Mouse (Mus musculus): ENCODE data around the gene Kng1. TPM values are rescaled to one million over a fixed set of nuclear protein-coding genes. Genes with fewer than 3 reads are reported as not detected.
"Not testable (repeated sequence)": the region's sequence is repeated elsewhere in the genome, so short reads cannot be mapped to it uniquely, and the experiment has no call there.

Gene Kng1
- polyA plus RNA-seq, 1 experiment from 2014 or later = 0.17 TPM

DNA sequence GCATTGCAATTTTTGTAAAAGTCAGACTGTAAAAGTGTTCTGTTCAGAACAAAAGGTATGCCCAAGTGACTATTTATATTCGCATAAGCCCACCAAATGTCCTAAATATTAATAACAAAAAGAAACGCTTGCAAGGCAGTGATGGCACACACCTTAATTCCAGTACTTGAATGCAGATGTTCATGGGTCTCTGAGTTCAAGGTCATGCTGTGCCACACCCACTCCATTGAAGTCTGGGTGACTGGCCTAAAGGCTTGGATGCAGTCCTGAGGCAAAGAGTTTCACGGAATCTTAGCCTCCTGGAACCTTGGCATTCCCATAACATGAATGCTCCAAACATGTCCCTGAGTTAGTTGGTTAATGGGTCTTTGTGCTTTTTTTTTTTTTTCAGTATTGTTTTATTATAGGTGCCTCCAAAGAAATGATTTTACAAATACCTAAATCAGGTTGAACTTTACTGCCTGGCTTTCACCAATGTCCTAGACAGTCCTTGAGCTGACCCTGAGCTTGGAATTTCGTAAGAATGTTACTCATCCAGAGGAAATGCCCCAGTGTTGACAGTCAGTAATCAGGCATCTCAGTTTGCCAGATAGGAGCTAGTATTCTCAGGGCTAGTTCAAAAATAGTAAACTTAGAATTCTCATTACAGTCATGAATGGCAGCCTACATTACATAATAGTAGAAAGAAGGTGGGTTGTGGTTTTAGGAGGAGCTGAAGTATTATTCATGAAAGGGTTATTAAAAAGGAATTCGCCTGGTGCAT lies 26.8 kb upstream of the Kng1 start:
- no peaks in the 10 kb centered on the region for H3K9me3 ChIP-seq (ENCODE audit: control insufficient read depth, low read length)
- no peak overlapping the region for H3K4me2 ChIP-seq (ENCODE audit: low read depth, low read length)
- WGBS = 74% methylated on average over 5 of the region's 5 CpGs
- no peaks in the 10 kb centered on the region for H3K4me1 ChIP-seq (ENCODE audit: control insufficient read depth, insufficient read depth, low read length)
- H3K4me3 ChIP-seq (ENCODE audit: low read depth, low read length) = no peak overlapping the region
- H3K27ac ChIP-seq (replicated peaks; ENCODE audit: low read depth, low read length) = no peak overlapping the region
- no peak for ATAC-seq (ENCODE audit: low read depth)
- no peaks in the 10 kb centered on the region for H3K36me3 ChIP-seq (ENCODE audit: control insufficient read depth, insufficient read depth, low read length)
- no peaks in the 10 kb centered on the region for H3K27me3 ChIP-seq (replicated peaks; ENCODE audit: control insufficient read depth, insufficient read depth, low read length)
- H3K9ac ChIP-seq (ENCODE audit: low read depth, low read length) = no peak overlapping the region
- DNase-seq (ENCODE audit: low spot score) = no peak

DNA sequence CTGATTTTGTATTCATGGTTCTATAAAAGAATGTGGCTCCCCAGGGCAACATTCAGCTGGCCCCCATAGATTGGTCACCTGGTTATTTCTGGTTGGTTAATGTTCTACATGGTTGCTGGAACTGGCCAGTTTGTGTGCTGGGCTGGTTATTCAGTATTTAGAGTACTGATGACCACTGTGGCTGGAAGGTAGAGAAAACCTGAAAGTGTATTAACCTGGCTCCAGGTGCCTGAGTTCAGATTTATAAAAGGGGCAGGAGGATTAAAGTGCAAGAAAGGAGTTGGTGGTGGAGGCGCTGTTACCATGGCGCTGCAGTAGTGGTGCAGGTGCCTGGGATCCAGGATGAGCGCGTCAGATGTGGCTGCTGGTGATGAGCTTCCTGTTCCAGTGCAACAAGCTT lies 24.0 kb upstream of the Kng1 start:
- Histone ChIP-seq H3K4me3 (ENCODE audit: low read depth, low read length) (no peak overlapping the region), H3K4me1 (ENCODE audit: control insufficient read depth, insufficient read depth, low read length) (no peaks in the 10 kb centered on the region), H3K27ac (replicated peaks; ENCODE audit: low read depth, low read length) (no peak overlapping the region), H3K36me3 (ENCODE audit: control insufficient read depth, insufficient read depth, low read length) (no peaks in the 10 kb centered on the region), H3K9me3 (ENCODE audit: control insufficient read depth, low read length) (no peaks in the 10 kb centered on the region), H3K4me2 (ENCODE audit: low read depth, low read length) (no peak overlapping the region), H3K9ac (ENCODE audit: low read depth, low read length) (no peak overlapping the region), H3K27me3 (replicated peaks; ENCODE audit: control insufficient read depth, insufficient read depth, low read length) (no peaks in the 10 kb centered on the region)
- 87% methylated on average over 4 of the region's 4 CpGs for WGBS
- no peak for ATAC-seq (ENCODE audit: low read depth)
- no peak for DNase-seq (ENCODE audit: low spot score)

DNA sequence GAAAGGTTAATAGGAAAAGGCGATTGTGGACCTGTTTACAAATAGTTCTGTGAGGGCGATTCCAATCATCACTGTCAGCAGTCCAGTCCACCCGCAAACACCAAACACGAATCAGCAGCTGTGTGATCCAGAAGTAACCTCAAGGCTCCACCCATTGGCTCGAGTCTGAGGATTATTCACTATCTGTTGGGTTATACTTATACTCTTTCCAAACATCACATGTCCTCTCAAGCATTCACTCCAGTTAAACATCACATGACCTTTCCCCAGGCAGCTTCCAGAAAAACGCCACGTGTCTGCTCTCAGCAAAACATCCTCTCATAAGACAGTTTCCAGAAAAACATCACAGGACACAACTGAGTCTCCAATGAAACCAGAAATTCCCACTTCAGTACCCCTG lies 19.9 kb upstream of the Kng1 start:
- H3K9me3 ChIP-seq (ENCODE audit: control insufficient read depth, low read length) = no peaks in the 10 kb centered on the region
- no peaks in the 10 kb centered on the region for H3K36me3 ChIP-seq (ENCODE audit: control insufficient read depth, insufficient read depth, low read length)
- no peak for ATAC-seq (ENCODE audit: low read depth)
- H3K4me1 ChIP-seq (ENCODE audit: control insufficient read depth, insufficient read depth, low read length) = no peaks in the 10 kb centered on the region
- DNase-seq (ENCODE audit: low spot score) = no peak
- 70% methylated on average over 7 of the region's 7 CpGs for WGBS
- no peak overlapping the region for H3K27ac ChIP-seq (replicated peaks; ENCODE audit: low read depth, low read length)
- no peak overlapping the region for H3K9ac ChIP-seq (ENCODE audit: low read depth, low read length)
- H3K4me3 ChIP-seq (ENCODE audit: low read depth, low read length) = no peak overlapping the region
- no peak overlapping the region for H3K4me2 ChIP-seq (ENCODE audit: low read depth, low read length)
- H3K27me3 ChIP-seq (replicated peaks; ENCODE audit: control insufficient read depth, insufficient read depth, low read length) = no peaks in the 10 kb centered on the region

DNA sequence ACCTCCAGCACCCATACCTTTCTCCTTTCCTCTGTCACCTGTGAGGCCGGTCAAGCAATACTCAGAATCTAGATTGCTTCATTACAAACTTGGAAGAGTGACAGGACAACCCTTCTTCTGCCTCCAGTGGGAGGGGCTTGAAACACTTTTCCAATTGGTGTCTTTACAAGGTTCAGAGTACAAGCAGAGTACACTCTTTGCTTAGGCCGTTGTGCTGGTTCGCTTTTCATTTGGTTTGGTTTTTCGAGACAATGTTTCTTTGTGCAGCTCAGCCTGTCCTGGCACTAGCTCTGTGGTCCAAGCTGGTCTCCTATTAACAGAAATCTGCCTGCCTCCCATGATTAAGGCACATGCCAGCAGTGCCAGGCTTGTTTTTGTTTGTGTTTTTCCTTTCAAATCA lies 18.4 kb upstream of the Kng1 start:
- no peak overlapping the region for H3K27ac ChIP-seq (replicated peaks; ENCODE audit: low read depth, low read length)
- H3K4me2 ChIP-seq (ENCODE audit: low read depth, low read length) = no peak overlapping the region
- no peak for ATAC-seq (ENCODE audit: low read depth)
- no peak overlapping the region for H3K9ac ChIP-seq (ENCODE audit: low read depth, low read length)
- WGBS = 88% methylated on average over 4 of the region's 4 CpGs
- no peak for DNase-seq (ENCODE audit: low spot score)
- no peaks in the 10 kb centered on the region for H3K4me1 ChIP-seq (ENCODE audit: control insufficient read depth, insufficient read depth, low read length)
- no peak overlapping the region for H3K4me3 ChIP-seq (ENCODE audit: low read depth, low read length)
- H3K9me3 ChIP-seq (ENCODE audit: control insufficient read depth, low read length) = no peaks in the 10 kb centered on the region
- no peaks in the 10 kb centered on the region for H3K36me3 ChIP-seq (ENCODE audit: control insufficient read depth, insufficient read depth, low read length)
- no peaks in the 10 kb centered on the region for H3K27me3 ChIP-seq (replicated peaks; ENCODE audit: control insufficient read depth, insufficient read depth, low read length)

DNA sequence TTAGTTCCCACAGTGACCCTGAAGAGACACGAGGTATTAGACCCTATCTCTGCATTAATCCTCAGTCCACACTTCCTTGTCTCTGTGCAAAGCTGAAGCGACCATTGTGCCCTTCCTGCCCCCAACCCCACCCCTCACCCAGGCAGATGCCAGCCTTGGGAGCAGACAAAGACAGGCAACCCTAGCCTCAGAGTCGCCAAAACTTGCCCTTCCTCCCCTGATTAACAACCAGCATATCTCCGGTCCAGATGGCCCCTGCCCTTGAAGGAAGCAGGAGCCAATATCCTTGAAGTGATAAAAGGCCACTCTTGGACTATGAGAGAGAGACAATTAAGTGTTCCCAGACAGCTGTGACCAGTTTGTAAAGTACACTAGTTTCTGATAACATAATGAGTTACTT lies 16.8 kb upstream of the Kng1 start:
- no peak for DNase-seq (ENCODE audit: low spot score)

DNA sequence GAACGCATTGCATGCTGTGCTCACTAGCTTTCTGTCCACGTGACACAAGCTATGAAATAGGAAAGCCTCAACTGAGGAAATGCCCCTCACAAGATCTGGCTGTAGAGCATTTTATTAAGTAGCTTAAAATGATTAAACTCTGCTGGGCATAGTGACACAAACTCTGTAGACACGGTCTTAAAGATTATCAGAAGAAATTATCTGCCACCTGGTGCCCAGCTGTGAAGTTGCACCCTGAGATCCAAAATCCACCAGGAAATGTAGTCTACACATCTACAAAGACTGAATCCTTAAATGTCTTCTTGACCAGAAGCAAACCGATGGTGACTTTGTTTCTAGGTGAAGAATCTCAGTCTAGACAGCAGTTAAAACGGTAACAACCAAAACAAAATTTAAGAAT lies 11.3 kb upstream of the Kng1 start:
- Histone ChIP-seq H3K9me3 (ENCODE audit: control insufficient read depth, low read length) (no peaks in the 10 kb centered on the region), H3K4me3 (ENCODE audit: low read depth, low read length) (no peak overlapping the region), H3K9ac (ENCODE audit: low read depth, low read length) (no peak overlapping the region), H3K4me2 (ENCODE audit: low read depth, low read length) (no peak overlapping the region), H3K4me1 (ENCODE audit: control insufficient read depth, insufficient read depth, low read length) (no peaks in the 10 kb centered on the region), H3K27me3 (replicated peaks; ENCODE audit: control insufficient read depth, insufficient read depth, low read length) (no peaks in the 10 kb centered on the region), H3K36me3 (ENCODE audit: control insufficient read depth, insufficient read depth, low read length) (no peaks in the 10 kb centered on the region), H3K27ac (replicated peaks; ENCODE audit: low read depth, low read length) (no peak overlapping the region)
- 69% methylated on average over 5 of the region's 5 CpGs for WGBS
- DNase-seq (ENCODE audit: low spot score) (peak; percentile 45), ATAC-seq (ENCODE audit: low read depth) (no peak)

More for the DNA sequence above, 16.8 kb upstream of the Kng1 start:
- WGBS = 30% methylated on average over 4 of the region's 4 CpGs
- Histone ChIP-seq H3K9ac (ENCODE audit: low read depth, low read length) (no peak overlapping the region), H3K4me3 (ENCODE audit: low read depth, low read length) (no peak overlapping the region), H3K4me2 (ENCODE audit: low read depth, low read length) (no peak overlapping the region), H3K27me3 (replicated peaks; ENCODE audit: control insufficient read depth, insufficient read depth, low read length) (no peaks in the 10 kb centered on the region), H3K27ac (replicated peaks; ENCODE audit: low read depth, low read length) (no peak overlapping the region), H3K9me3 (ENCODE audit: control insufficient read depth, low read length) (no peaks in the 10 kb centered on the region), H3K4me1 (ENCODE audit: control insufficient read depth, insufficient read depth, low read length) (no peaks in the 10 kb centered on the region), H3K36me3 (ENCODE audit: control insufficient read depth, insufficient read depth, low read length) (no peaks in the 10 kb centered on the region)
- no peak for ATAC-seq (ENCODE audit: low read depth)

DNA sequence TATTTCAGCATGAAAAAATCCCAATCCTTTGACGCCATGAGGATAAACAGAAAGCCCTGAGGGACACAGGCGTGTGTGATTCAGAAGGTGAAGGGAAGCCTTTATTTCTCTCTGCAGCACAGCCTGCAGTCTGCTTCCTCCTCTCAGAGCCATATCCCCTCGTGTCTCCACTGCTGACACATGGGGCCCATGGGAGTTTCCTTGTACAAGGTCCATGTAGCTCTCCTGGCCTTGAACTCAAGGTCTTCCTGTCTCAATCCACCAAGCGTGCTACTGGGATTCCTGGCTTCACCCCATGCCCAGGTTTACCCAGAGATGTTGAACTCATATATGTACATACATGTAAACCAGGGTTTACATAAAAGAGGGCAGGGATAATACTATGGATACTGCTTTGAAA lies 2.0 kb downstream of the Kng1 start:
- not testable (repeated sequence) for H3K4me2 ChIP-seq (ENCODE audit: low read depth, low read length); H3K36me3 ChIP-seq (ENCODE audit: control insufficient read depth, insufficient read depth, low read length); H3K9me3 ChIP-seq (ENCODE audit: control insufficient read depth, low read length); H3K27me3 ChIP-seq (replicated peaks; ENCODE audit: control insufficient read depth, insufficient read depth, low read length); ATAC-seq (ENCODE audit: low read depth); H3K9ac ChIP-seq (ENCODE audit: low read depth, low read length); DNase-seq (ENCODE audit: low spot score); H3K4me3 ChIP-seq (ENCODE audit: low read depth, low read length); H3K27ac ChIP-seq (replicated peaks; ENCODE audit: low read depth, low read length); H3K4me1 ChIP-seq (ENCODE audit: control insufficient read depth, insufficient read depth, low read length)
- WGBS = 58% methylated on average over 4 of the region's 4 CpGs

DNA sequence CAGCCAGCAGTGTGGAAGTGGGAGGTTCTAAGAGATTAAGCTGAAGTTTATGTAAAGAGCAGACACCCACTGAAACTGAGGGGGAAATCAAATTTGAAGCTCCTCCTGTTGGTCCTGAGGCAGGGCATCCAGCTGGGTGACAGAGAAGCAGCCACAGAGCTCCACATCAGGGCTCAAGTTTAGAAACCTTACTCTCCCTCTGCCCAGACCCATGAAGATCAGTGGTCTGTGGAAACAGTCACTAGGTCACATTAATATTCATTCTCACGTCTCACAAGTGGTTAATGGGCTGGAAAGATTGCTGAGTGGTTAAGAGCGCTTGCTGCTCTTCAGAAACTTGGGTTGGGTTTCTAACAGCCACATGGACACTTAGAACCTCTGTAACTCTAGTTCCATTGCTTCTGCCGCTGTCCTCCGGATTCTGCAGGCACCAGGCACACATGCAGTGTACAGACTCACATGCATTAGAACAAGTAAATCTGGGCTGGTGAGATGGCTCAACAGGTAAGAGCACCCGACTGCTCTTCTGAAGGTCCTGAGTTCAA lies 3.2 kb downstream of the Kng1 start:
- H3K4me3 ChIP-seq (ENCODE audit: low read depth, low read length); H3K9me3 ChIP-seq (ENCODE audit: control insufficient read depth, low read length); H3K27me3 ChIP-seq (replicated peaks; ENCODE audit: control insufficient read depth, insufficient read depth, low read length); H3K4me2 ChIP-seq (ENCODE audit: low read depth, low read length); H3K27ac ChIP-seq (replicated peaks; ENCODE audit: low read depth, low read length); H3K36me3 ChIP-seq (ENCODE audit: control insufficient read depth, insufficient read depth, low read length); ATAC-seq (ENCODE audit: low read depth); H3K9ac ChIP-seq (ENCODE audit: low read depth, low read length); DNase-seq (ENCODE audit: low spot score); H3K4me1 ChIP-seq (ENCODE audit: control insufficient read depth, insufficient read depth, low read length): not testable (repeated sequence)
- WGBS = 81% methylated on average over 5 of the region's 5 CpGs

DNA sequence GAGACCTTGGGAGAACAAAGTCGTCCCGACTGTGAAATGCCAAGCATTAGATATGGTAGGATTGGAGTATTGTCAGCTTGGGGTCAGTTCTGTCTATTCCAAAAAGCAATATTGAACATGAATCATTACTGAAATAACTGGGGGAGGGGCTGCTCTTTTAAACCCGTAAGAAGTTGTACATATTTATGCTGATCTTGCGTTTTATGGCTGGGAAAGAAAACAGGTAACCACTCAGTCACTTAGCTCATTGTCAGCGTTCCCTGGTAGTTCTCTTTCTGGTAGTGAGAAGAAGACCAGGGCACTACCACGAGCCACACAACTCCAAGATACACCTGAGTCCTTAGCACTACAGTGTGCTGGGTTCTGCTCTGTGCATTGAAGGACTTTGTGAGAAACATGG lies 19.9 kb downstream of the Kng1 start:
- H3K9me3 ChIP-seq (ENCODE audit: control insufficient read depth, low read length); H3K9ac ChIP-seq (ENCODE audit: low read depth, low read length); H3K4me2 ChIP-seq (ENCODE audit: low read depth, low read length); H3K4me1 ChIP-seq (ENCODE audit: control insufficient read depth, insufficient read depth, low read length); H3K4me3 ChIP-seq (ENCODE audit: low read depth, low read length); DNase-seq (ENCODE audit: low spot score); H3K27ac ChIP-seq (replicated peaks; ENCODE audit: low read depth, low read length); ATAC-seq (ENCODE audit: low read depth); H3K27me3 ChIP-seq (replicated peaks; ENCODE audit: control insufficient read depth, insufficient read depth, low read length); H3K36me3 ChIP-seq (ENCODE audit: control insufficient read depth, insufficient read depth, low read length): not testable (repeated sequence)
- WGBS = 83% methylated on average over 6 of the region's 6 CpGs
